Mouse (Mus musculus): ENCODE results near the gene Terb1. TPM values are rescaled to one million over a fixed set of nuclear protein-coding genes. Genes with fewer than 3 reads are reported as not detected.

The Terb1 gene
- polyA plus RNA-seq, 1 experiment, result not detected

GRCm38 (mm10) chr8:104406340-104407128, 103.2 kb downstream of the Terb1 start:
- H3K4me1 ChIP-seq (ENCODE audit: control insufficient read depth, insufficient read depth, low read length), result peaks cover 4% of the 10 kb centered on the region
- no peak for DNase-seq
- WGBS, result 76% methylated on average over 6 of the region's 6 CpGs
- no peak overlapping the region for H3K4me3 ChIP-seq (ENCODE audit: insufficient read depth, low read depth, low read length)
- no peaks in the 10 kb centered on the region for H3K36me3 ChIP-seq (ENCODE audit: control insufficient read depth, insufficient read depth, low read length)
- no peaks in the 10 kb centered on the region for H3K27me3 ChIP-seq (replicated peaks; ENCODE audit: control insufficient read depth, insufficient read depth, low read length)
- H3K27ac ChIP-seq (ENCODE audit: insufficient read depth, low read depth, low read length), result no peak overlapping the region
- TF ChIP-seq CTCF (conservative IDR thresholded peaks at IDR 0.05; ENCODE audit: insufficient read depth, insufficient read length, low read depth, low read length) (no peak), POLR2A (IDR thresholded peaks at IDR 0.05; ENCODE audit: low read depth, low read length) (no peak)

DNA sequence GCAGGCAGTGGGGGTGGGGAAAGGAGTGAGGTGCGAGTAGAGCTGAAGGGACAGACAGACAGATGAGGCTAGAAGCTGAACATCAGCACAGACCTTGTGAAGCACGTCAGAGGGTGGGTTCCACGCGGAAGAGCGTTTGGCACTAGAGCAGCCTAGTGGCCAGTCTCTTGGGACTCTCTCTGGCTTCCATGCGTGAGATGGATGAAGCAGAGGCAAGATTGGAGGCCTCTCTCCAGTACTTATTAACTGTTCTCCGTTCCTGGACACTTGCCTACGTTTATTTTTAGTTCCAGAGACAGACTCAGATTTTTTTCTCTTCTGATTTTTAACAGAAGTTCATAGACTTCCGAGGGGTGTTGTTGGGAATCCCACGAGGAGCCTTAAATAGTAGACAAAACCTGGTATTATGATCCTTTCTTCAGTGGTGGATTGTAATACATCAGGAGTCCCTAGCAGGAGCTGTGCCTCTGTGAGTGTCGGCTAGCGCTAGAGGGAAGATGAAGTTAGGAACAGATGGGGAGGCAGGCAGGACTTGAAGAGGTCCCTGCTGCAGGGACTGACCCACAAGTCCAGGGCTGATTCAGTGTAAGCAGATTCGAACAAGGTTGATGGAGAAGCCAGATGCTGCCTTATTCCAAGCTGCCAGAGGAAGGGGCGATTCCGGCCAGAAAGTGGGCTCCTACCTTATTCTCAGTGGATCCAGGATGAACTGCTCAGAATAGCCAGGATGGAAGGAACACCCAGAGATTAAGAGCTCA, 104.1 kb downstream of the Terb1 start:
- WGBS, result 42% methylated on average over 15 of the region's 15 CpGs
- H3K36me3 ChIP-seq (ENCODE audit: control insufficient read depth, insufficient read depth, low read length), result no peaks in the 10 kb centered on the region
- no peak overlapping the region for H3K4me3 ChIP-seq (ENCODE audit: insufficient read depth, low read depth, low read length)
- peaks cover 4% of the 10 kb centered on the region for H3K4me1 ChIP-seq (ENCODE audit: control insufficient read depth, insufficient read depth, low read length)
- H3K27me3 ChIP-seq (replicated peaks; ENCODE audit: control insufficient read depth, insufficient read depth, low read length), result no peaks in the 10 kb centered on the region
- peak; percentile 76 for DNase-seq
- peak overlapping the region; percentile 47; the same call in 1 of the 2 replicates for H3K27ac ChIP-seq (ENCODE audit: insufficient read depth, low read depth, low read length)
- TF ChIP-seq POLR2A (IDR thresholded peaks at IDR 0.05; ENCODE audit: low read depth, low read length), result no peak
- no peak for TF ChIP-seq CTCF (conservative IDR thresholded peaks at IDR 0.05; ENCODE audit: insufficient read depth, insufficient read length, low read depth, low read length)

DNA sequence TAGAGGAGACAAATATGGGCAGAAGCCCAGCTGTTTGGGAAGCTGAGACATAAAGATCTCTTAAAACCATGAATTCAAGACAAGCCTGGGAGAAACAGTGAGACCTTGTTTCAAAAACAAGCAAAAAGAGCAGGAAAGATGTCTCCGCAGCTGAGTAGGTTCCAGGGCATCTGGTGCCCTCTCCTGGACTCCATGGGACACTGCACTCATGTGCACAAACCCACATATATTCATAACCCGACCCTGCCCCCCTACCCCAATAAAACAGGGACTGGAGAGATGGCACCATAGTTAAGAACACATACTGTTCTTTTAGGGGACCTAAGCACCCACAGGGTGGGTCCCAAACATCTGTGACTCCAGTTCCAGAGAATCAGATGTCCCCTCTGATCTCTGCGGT, 106.1 kb downstream of the Terb1 start:
- peak; percentile 43 for DNase-seq
- Histone ChIP-seq H3K27ac (ENCODE audit: insufficient read depth, low read depth, low read length) (no peak overlapping the region), H3K36me3 (ENCODE audit: control insufficient read depth, insufficient read depth, low read length) (no peaks in the 10 kb centered on the region), H3K27me3 (replicated peaks; ENCODE audit: control insufficient read depth, insufficient read depth, low read length) (no peaks in the 10 kb centered on the region), H3K4me1 (ENCODE audit: control insufficient read depth, insufficient read depth, low read length) (peaks cover 4% of the 10 kb centered on the region), H3K4me3 (ENCODE audit: insufficient read depth, low read depth, low read length) (no peak overlapping the region)
- 75% methylated on average over 3 of the region's 3 CpGs for WGBS
- TF ChIP-seq CTCF (conservative IDR thresholded peaks at IDR 0.05; ENCODE audit: insufficient read depth, insufficient read length, low read depth, low read length) (peak; percentile 87), POLR2A (IDR thresholded peaks at IDR 0.05; ENCODE audit: low read depth, low read length) (no peak)

Other genes with a start within 250 kb of the Terb1 start
- gene Cmtm2a, start 216.7 kb downstream of the Terb1 start, polyA plus RNA-seq (2012; rRNA removed), result 0.16 and 0.28 TPM in 2 replicates
- gene Gm45711, start 199.8 kb downstream of the Terb1 start, polyA plus RNA-seq (2012; rRNA removed), result not detected in 2 replicates
- not detected in 2 replicates for gene Cmtm1, start 199.8 kb downstream of the Terb1 start, polyA plus RNA-seq (2012; rRNA removed)
- gene Gm11020, start 188.3 kb downstream of the Terb1 start, polyA plus RNA-seq (2012; rRNA removed), result not detected in 2 replicates
- 0.18 TPM in 1 of 2 replicates, not detected in the other for gene Cmtm2b, start 187.7 kb downstream of the Terb1 start, polyA plus RNA-seq (2012; rRNA removed)
- 53.3 and 60.4 TPM in 2 replicates for gene Cmtm3, start 170.5 kb downstream of the Terb1 start, polyA plus RNA-seq (2012; rRNA removed)
- 31.4 and 32.4 TPM in 2 replicates for gene Cmtm4, start 114.1 kb downstream of the Terb1 start, polyA plus RNA-seq (2012; rRNA removed)
- gene Dync1li2, start 66.9 kb downstream of the Terb1 start, polyA plus RNA-seq (2012; rRNA removed), result 14.7 and 20.3 TPM in 2 replicates
- gene Nae1, start 24.7 kb upstream of the Terb1 start, polyA plus RNA-seq (2012; rRNA removed), result 9.7 and 12.7 TPM in 2 replicates
- gene Car7, start 24.8 kb upstream of the Terb1 start, polyA plus RNA-seq (2012; rRNA removed), result 7.5 and 8.0 TPM in 2 replicates
- 25.7 and 29.2 TPM in 2 replicates for gene Pdp2, start 81.5 kb upstream of the Terb1 start, polyA plus RNA-seq (2012; rRNA removed)
- gene Cdh16, start 114.5 kb upstream of the Terb1 start, polyA plus RNA-seq (2012; rRNA removed), result 1,103 and 1,106 TPM in 2 replicates
- gene Rrad, start 121.4 kb upstream of the Terb1 start, polyA plus RNA-seq (2012; rRNA removed), result 5.0 and 5.8 TPM in 2 replicates
- gene Ciao2b, start 132.1 kb upstream of the Terb1 start, polyA plus RNA-seq (2012; rRNA removed), result 46.5 and 57.7 TPM in 2 replicates
- gene Ces2a, start 224.1 kb upstream of the Terb1 start, polyA plus RNA-seq (2012; rRNA removed), result 0.05 TPM in 1 of 2 replicates, not detected in the other

Data from kidney, adult 2 months (tissue).